Mouse (Mus musculus): ENCODE data around the gene Zfp980. TPM values are rescaled to one million over a fixed set of nuclear protein-coding genes. Genes with fewer than 3 reads are reported as not detected.

Gene Zfp980
- polyA plus RNA-seq (2017; shearing (Covaris generic)): not detected

GRCm38 (mm10) chr4:145670385-145670784 is at the start of gene Zfp980:
Gene Zfp980 (plus strand): TSS chr4:145670685.

Other genes starting within 250 kb of the Zfp980 start
- not detected for gene Zfp990, start 159.9 kb upstream of the Zfp980 start, polyA plus RNA-seq (2017; shearing (Covaris generic))
- 3.8 TPM for gene Gm13212, start 85.5 kb upstream of the Zfp980 start, polyA plus RNA-seq (2017; shearing (Covaris generic))
- gene Zfp986, start 198.1 kb downstream of the Zfp980 start, polyA plus RNA-seq (2017; shearing (Covaris generic)): not detected

Measured in naive thymus-derived CD4-positive, alpha-beta T cell, adult 5 months (primary cell).